Comparison of ENCODE assay signal across 16 mouse cellular contexts in the genomic region with DNA sequence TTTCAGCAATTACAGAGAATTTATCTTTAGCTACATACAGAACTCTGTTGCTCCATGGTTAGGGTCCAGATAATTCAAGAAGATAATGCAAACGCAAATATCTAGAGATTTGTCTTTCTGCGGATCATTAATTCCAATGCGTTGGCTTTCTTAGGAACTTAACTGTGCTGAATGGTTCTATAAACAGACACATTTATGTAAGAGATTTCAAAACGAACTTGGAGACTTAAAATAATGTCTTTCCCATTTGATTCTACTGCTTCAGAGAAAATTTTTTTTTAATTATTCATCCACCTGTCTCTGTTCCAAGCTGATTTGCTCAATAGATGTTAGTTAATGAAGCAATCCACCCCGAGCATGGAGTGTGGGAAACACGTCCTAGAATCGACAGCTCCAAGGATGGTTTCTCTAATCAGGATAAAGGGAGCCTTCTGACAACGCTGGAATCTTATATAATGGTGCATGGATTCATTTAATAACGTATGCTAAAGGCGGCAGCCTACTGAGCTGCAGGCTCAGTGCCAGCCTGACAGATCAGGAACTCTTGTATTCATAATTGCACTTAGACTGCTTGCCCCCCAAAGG. TPM values are rescaled to one million over a fixed set of nuclear protein-coding genes. Genes with fewer than 3 reads are reported as not detected.
DNase-seq lines count a peak whose midpoint lies in the region; ATAC-seq lines count a peak whose summit lies in the region.
"Had no signal": no experiment of that assay in that cellular context is flagged by ENCODE, and none has a peak within 500 bp of the region (broad histone marks: within the 10 kb centered on the region; RNA-seq: fewer than 3 reads in every experiment).

No protein-coding gene starts in this region.

- ATAC-seq in megakaryocyte-erythroid progenitor cell, adult 5-6 weeks (replicated peaks; ENCODE audit: low FRiP score, low TSS enrichment, poor library complexity, severe bottlenecking): no peak
- ATAC-seq: midbrain, embryonic 15.5 days had no signal

- peak; percentile 21 to 56 for DNase-seq in frontal cortex, adult 2 months (ENCODE audit: extremely low spot score in 1 of 2, low spot score in 1 of 2)
- no peak for DNase-seq in frontal cortex, postnatal 10 days (ENCODE audit: low spot score in 2 of 2)
- peak; percentile 30 for DNase-seq in right cerebral cortex, adult 18-20 months
- DNase-seq in right cerebral cortex, postnatal 14 days: no peak
- DNase-seq in left cerebral cortex, postnatal 14 days (ENCODE audit: low spot score in 2 of 2): peak; percentile 19 to 44
- DNase-seq in heart, adult 18-20 months: no peak
- DNase-seq in embryo, embryonic 11 days: no peak
- DNase-seq: adrenal gland, postnatal 25 days; cerebellum, postnatal 10 days; gastrocnemius, postnatal 14 days; kidney, adult 18-20 months; lung, embryonic 14.5 days; lung, postnatal 36 days; spleen, adult 18-20 months had no signal

- intact Hi-C loops in left cerebral cortex, postnatal 14 days (cut with DNase I): loop anchor here (10.0 kb wide), 1 partner anchor 104 kb away; no protein-coding TSS in a partner anchor

RNA-seq across cellular contexts. Expression of gene Atg14, which starts 20.0 kb away (rescaled TPM):
- polyA plus RNA-seq in frontal cortex, adult 2 months (2012; rRNA removed): 13.6 and 15.1 TPM in 2 replicates
- 10 to 100 TPM; 15.2 to 15.4 TPM for total RNA-seq in left cerebral cortex, postnatal 14 days (2021)
- 6.1 and 8.4 TPM in 2 replicates for total RNA-seq in megakaryocyte-erythroid progenitor cell, adult 5-6 weeks (2014; fragmentation: Nextera tagmentation)
- 5.7 and 17.3 TPM in 2 replicates for total RNA-seq in megakaryocyte-erythroid progenitor cell, adult 5-6 weeks (2017)
- total RNA-seq in heart, adult 18-20 months (2021): 10 to 100 TPM in 1 of 2 experiments, 1 to 10 TPM in 1; 9.4 to 10.3 TPM

RNA-seq across cellular contexts. Expression of gene Ktn1, which starts 57.8 kb away (rescaled TPM):
- 52.6 and 61.2 TPM in 2 replicates for polyA plus RNA-seq in frontal cortex, adult 2 months (2012; rRNA removed)
- 10 to 100 TPM; 89.8 to 94.0 TPM for total RNA-seq in left cerebral cortex, postnatal 14 days (2021)
- 77.1 and 92.2 TPM in 2 replicates for total RNA-seq in megakaryocyte-erythroid progenitor cell, adult 5-6 weeks (2014; fragmentation: Nextera tagmentation)
- 104 and 119 TPM in 2 replicates for total RNA-seq in megakaryocyte-erythroid progenitor cell, adult 5-6 weeks (2017)
- total RNA-seq in heart, adult 18-20 months (2021): 100 to 1,000 TPM; 188 to 203 TPM

Comparison
In these comparisons a context has a peak if more than half of its experiments do, and no peak if none do; other contexts are left out.
1. DNase-seq: peak in frontal cortex, adult 2 months (2 of 2), right cerebral cortex, adult 18-20 months (single experiment) and left cerebral cortex, postnatal 14 days (2 of 2); none in frontal cortex, postnatal 10 days (0 of 2), right cerebral cortex, postnatal 14 days (single experiment), heart, adult 18-20 months (0 of 2) and embryo, embryonic 11 days (single experiment).